Mouse (Mus musculus) adrenal gland, postnatal 4 days (tissue): Measurements from ENCODE around the gene Naa40. TPM values are rescaled to one million over a fixed set of nuclear protein-coding genes. Genes with fewer than 3 reads are reported as not detected.

Source experiments
- DNase-seq, 2 experiments: peaks; one replicate each; pipeline ENCODE4 v3.0.0; 2021 to 2022; ENCODE audit warnings: low spot score in 2 of 2, mixed read lengths in 2 of 2
- long read RNA-seq, 2 experiments: library from polyadenylated mRNA; stranded (forward); transcript quantifications; one replicate each; pipeline ENCODE4 v2.0.0; 2021
- total RNA-seq, 2 experiments: library from RNA; stranded (reverse); gene quantifications; 2 replicates each; pipeline ENCODE4 v1.2.3; 2021

Gene Naa40
- 10 to 100 TPM; 47.1 to 48.3 TPM for total RNA-seq
- long read RNA-seq, experiment 1, full-length matches to known transcripts = 31 of 37 reads
- long read RNA-seq, experiment 1, partial matches to known transcripts = 0 of 37 reads
- long read RNA-seq, experiment 1, other reads (novel, unspliced or antisense) = 6 of 37 reads
- long read RNA-seq, experiment 2, full-length matches to known transcripts = 34 of 49 reads
- long read RNA-seq, experiment 2, partial matches to known transcripts = 9 of 49 reads
- long read RNA-seq, experiment 2, other reads (novel, unspliced or antisense) = 6 of 49 reads

DNA sequence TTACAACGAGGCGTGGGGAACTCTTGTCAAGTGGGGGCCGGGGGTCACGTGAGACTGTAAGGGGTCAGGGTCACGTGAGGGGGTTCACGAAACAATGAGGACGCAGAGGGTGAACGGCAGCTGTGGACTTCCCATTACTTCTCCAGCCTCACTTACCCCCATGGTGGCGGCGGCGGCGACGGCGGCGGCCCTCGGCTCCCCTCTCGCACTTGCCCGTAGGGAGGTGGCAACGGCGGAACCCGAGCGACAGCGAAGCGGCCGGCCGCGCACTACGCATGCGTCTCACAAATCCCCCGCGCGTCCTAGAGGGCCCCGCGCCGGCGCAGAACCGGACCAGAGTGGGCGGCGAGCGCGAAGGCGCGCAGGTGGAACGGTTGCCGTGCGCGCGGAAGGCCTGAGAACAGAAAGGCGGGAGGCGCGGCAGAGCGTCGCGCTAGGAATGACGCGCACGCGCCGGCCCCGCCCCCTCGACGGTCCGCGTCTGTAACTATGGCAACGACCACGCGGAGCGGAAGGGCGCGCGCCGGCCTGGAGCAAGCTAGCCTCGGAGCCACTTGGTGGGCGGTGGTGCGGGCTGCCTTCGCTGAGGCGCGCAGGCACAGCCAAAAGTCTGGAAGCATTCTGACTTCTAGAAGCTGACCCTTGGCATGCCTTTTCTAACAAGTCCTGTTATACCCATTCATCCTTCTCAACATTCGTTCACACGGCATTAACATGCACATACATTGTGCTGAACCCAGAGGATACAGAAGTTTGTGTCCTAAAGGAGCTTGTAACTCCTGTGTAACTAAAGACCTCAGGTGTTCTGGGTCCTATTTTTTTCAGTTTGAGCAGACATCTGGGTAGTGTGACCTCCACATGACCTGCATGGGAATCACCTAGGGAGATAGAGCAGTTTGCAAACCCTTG, at the start of gene Naa40:
Gene Naa40 (minus strand): TSS at position 402 of the 909 bp plus-strand sequence.
- DNase-seq = peak; percentile 80 to 82

GRCm38 (mm10) chr19:7289767-7290166, 48.8 kb upstream of the Naa40 start:
- DNase-seq = no peak

- no peak for DNase-seq
These were observed 47.3 kb upstream of the Naa40 start for GRCm38 (mm10) chr19:7288288-7288687.

DNA sequence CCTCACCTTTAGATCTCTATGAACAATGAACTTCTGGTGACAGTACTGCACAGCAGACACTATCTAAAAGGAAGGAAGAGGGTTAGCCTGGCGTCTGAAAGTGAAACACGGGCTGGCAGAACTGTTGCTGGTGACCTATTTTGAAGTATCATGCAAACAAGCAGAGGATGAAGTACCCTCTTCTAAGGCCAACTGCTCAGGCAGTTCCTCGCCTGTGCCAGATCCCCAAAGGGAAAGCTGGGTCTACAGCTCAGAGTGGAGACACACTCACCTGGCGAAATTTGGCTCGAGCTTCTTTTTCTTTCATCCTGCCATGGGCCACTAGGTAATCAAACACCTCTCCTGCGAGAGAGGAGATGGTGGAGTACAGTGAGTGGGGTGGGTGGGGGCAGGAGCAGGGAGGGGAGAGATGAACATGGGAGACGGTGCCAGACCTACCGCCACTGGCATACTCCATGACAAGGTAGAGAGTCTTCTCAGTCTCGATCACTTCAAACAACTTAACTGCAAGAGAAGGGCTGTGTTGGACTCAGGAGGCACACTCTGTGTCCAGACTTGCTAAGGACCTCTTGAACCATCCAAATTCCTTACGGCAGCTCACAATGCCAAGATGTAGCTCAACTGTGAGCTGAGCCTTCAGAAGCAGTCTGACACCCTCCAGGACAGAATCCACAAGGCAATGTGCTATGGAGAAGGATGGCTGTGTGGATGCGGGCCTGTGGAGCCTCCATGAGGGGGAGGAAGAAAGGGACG, 45.8 kb upstream of the Naa40 start:
- no peak for DNase-seq

DNA sequence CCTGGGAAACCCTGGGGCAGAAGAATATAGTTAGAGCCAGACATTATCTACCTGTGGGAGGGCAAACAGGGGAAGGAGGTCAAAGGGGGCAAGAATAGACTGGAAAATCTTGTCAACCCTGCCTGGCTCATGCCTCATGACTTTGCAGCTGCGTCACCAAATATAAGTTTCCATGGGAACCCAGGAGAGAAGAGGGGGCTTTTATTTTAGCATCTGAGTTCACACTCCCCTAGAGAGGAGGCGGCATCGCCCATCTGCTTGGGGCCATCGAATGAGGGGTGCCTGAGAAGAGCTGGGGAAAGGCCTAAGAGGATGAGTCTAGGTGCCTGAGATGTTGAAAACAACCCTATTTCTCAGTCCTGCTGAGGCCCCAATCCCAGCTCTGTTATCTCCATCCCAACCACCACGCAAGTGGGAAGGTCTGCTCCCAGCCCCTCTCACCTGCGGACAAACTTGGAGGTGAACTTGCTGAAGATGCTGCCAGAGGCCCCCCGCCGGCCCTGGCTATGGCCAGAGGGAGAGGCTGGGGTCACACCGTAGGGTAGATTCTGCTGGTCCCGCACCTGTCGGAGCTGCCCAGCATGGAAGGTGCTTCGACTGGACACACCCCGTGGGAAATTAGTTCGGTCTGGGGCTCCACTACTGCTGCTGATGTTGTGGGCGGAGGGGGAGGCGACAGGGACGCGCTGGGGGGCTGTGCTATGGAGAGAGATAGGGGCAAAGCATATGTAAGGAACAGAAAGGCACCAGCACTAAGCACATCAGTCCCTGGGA, 39.8 kb upstream of the Naa40 start:
- no peak for DNase-seq

DNA sequence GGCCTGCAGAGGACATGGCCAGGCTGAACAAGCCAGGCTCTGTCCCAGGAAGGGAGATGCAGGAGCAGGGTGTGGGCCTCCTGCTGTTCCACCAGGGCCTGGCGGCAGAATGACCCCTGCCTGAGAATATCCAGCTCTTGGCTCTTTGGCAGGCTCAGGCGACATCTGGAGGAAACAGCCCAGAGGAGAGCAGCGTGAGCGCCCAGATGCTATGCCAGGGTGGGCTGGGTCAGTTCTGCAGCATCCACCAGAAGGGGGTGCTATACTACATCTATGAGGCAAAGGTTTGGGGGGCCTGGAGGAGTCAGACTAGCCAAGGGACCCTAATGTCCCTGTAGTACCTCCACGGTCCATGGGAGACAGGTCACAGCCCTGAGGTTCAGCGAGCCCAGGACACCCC, 38.1 kb upstream of the Naa40 start:
- no peak for DNase-seq

DNA sequence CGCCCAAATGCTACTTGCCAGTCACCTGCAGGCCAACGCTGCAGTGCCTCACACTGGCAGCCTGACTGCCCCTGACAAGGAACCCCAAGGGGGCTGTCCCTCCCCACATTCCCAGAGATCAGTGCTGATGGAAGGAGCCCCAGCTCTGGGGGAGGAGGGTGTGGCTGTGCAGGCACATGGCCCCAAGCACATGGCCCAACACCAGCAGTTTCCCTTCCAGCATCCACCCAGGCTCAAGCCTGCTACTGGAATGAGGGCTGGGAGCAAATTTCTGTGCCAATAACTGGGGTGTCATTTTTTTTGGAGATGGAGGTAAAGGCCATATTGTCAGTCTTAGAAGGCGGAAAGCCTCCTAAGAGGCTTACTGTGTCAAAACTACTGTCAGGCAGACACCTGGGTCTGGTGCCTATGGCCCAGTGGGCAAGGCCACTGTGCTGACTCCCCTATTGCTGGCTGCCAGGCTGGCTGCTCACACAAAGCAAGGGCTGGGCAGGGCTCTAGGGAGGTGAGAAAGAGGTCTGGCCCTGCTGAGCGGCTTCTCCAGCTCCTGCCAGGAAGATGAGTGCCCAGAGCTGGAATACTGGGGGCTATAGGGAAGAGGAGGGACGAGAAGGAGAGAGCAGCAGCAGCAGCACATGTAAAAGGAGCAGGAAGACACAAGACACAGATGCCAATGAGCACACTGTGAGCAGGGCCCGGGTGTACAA, 37.4 kb upstream of the Naa40 start:
- no peak for DNase-seq

DNA sequence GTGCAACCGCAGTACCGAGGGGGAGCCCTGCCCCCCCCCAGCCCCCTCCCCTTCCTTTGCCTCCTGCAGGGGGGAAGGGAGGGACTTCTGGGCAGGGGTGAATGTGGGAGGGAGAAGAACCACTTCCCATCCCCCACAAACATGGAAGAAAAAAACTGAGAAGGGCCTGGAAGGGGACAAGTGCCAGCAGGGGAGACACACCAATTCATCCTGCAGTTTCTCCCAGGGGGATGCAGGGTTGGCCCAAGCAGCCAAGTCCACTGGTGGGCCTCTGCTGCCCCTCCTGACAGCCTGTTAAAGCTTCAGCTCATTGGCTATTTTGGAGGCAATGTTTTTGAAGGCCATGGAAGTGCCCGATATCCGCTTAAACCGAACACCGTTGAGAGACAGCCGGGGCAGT, 35.8 kb upstream of the Naa40 start:
- DNase-seq = no peak

DNA sequence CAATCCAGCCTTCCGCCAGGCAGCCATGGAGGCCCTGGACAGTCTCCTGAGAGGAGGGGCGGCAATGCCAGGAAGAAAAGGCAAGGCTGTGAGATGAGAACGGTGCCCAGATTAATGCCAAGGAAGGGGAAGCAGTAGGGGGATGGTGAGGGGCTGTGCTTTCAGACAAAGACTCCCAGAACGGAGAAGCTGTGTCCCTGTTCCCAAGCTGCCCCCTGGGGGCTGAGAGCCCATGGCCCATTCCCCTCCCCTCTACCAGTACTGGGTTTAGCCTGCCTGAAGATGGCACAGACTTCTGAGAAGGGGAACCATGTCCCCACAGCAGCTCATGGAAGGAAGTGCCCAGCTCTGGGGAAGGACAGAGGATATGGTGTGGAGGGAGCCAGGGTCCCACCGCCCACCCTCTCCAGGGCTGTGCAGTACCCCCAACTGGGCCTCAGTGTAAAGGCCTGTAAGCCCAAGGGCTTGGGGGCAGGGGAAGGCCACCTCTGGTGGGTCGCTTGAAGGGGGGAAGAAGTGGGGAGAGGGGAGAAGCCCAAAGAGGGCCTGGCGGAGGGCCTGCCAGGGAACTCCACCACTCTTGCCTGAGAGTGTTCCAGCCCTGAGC, 35.2 kb upstream of the Naa40 start:
- DNase-seq = no peak

DNA sequence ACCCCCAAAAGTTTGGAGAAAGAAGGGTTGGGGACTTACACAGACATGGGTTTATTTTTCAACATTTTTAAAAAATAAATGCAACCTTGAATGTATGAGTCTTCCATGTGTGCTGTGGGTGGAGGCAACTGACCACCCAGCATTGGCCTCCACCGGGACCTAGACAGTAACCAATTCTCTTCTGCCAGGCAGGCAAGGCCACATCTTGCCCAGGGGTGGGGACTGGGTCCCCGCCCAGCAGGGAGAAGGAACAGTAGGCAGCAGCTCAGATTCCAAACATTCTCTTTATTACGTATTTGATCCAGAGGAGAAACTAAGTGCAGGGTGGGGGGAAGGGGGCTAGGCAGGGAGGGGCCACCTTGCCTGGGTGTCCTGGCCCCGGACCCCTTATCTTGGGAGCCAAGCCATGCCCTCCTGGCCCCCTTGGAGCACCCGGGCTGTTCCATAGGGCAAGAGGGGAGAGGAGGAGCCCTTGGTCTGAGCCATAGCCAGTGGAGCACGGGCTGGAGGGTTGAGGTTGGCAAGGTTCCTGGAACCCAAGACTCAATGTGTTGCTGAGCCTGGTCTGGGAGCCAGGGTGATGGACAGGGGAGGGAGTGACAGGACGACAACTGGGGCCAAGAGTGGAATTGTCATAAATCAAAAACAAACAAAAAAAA, 34.3 kb upstream of the Naa40 start:
- no peak for DNase-seq

GRCm38 (mm10) chr19:7274326-7274990, 33.5 kb upstream of the Naa40 start:
- no peak for DNase-seq

DNA sequence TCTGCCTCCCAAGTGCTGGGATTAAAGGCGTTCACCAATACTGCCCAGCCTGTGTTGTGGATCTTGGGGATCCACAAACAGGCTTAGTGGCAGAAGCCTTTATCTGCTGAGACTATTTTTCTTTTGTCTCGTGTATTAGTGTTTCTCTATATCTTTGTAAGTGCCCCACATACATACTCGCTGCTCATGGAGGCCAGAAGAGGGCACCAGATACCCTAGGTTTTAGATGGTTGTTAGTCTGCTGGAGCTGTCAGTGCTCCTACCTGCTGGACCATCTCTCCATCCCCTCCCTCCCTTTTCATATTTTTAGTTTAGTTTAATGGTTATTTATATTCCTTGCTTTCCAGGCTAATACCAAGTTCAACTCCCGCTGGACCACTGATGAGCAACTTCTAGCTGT, 32.5 kb upstream of the Naa40 start:
- no peak for DNase-seq

- no peak for DNase-seq
These were observed 28.5 kb upstream of the Naa40 start for GRCm38 (mm10) chr19:7269290-7270044.

DNA sequence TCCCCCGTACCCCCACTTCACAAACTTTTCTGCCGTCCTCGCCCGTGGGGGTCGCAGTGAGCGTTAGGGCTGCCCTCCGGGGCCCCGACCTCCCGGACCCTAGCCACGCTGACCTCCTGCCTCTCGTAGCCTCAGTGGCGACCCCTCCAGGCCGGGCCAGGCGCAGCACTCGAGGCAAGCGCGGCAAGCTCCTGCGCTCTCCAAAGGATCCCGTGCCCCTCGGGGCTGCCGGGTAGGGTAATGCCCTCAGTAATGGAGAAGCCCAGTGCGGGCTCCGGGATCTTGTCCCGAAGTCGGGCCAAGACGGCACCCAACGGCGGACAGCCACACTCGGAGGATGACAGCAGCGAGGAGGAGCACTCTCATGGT, 27.7 kb upstream of the Naa40 start:
- DNase-seq = peak; percentile 67 to 71

- DNase-seq = peak; percentile 44 to 62
These were observed 27.1 kb upstream of the Naa40 start for GRCm38 (mm10) chr19:7267781-7268721.

- peak; percentile 46 to 52 for DNase-seq
These were observed 26.2 kb upstream of the Naa40 start, which contains the start of gene Rcor2 for GRCm38 (mm10) chr19:7267091-7267741. Rcor2 (plus strand) TSS chr19:7267325.
